Mouse (Mus musculus) liver, embryonic 13.5 days (tissue): ENCODE data around the gene Izumo4. TPM values are rescaled to one million over a fixed set of nuclear protein-coding genes. Genes with fewer than 3 reads are reported as not detected.

Experiments used
- ATAC-seq: fragments of 200-750 bp; cut with Nextera tagmentation; 2 replicates; pipeline ENCODE4 v1.8.0; 2017; ENCODE audit warnings: low read depth, mild to moderate bottlenecking, moderate number of reproducible peaks, moderate library complexity
- DNase-seq: peaks from one replicate; pipeline ENCODE4 v3.0.0; 2022
- H3K27ac ChIP-seq: fragments of 300-500 bp; sonication (generic); 2 replicates; pipeline ENCODE4 v1.5.1; 2015; ENCODE audit warnings: moderate library complexity, mild to moderate bottlenecking, inconsistent platforms
- H3K27me3 ChIP-seq: fragments of 300-500 bp; sonication (generic); 2 replicates; pipeline ENCODE4 v1.6.1; 2015; ENCODE audit warnings: mild to moderate bottlenecking, inconsistent platforms
- H3K36me3 ChIP-seq: fragments of 300-500 bp; sonication (generic); 2 replicates; pipeline ENCODE4 v1.6.1; 2015; ENCODE audit warnings: mild to moderate bottlenecking, inconsistent platforms
- H3K4me1 ChIP-seq: fragments of 300-500 bp; sonication (generic); replicated peaks from 2 replicates; pipeline ENCODE4 v1.6.1; 2015; ENCODE audit warnings: inconsistent platforms
- H3K4me2 ChIP-seq: fragments of 300-500 bp; sonication (generic); 2 replicates; pipeline ENCODE4 v1.6.1; 2015; ENCODE audit warnings: inconsistent platforms, mild to moderate bottlenecking, moderate library complexity
- H3K4me3 ChIP-seq: fragments of 300-500 bp; sonication (generic); replicated peaks from 2 replicates; pipeline ENCODE4 v1.5.1; 2015; ENCODE audit warnings: mild to moderate bottlenecking, inconsistent platforms
- H3K9ac ChIP-seq: fragments of 300-500 bp; sonication (generic); 2 replicates; pipeline ENCODE4 v1.6.1; 2015; ENCODE audit warnings: mild to moderate bottlenecking, inconsistent platforms
- H3K9me3 ChIP-seq: fragments of 300-500 bp; sonication (generic); replicated peaks from 2 replicates; pipeline ENCODE4 v1.6.1; 2016; ENCODE audit warnings: inconsistent platforms
- WGBS: fragments of 180-500 bp; shearing (Covaris S2); methylation state at CpG from one replicate; pipeline ENCODE4 v1.1.7; 2015; ENCODE audit not compliant: insufficient replicate concordance; 5-methylcytosine and 5-hydroxymethylcytosine counted together
- polyA plus RNA-seq: library from polyadenylated mRNA; unstranded; fragments of >200 nt; fragmentation: Nextera tagmentation; extraction: Ambion mirVana; gene quantifications from 2 replicates; pipeline ENCODE4 v1.2.1, GENCODE M21; 2015

The Izumo4 gene
- polyA plus RNA-seq, 1 experiment from 2014 or later: 7.5 TPM

DNA sequence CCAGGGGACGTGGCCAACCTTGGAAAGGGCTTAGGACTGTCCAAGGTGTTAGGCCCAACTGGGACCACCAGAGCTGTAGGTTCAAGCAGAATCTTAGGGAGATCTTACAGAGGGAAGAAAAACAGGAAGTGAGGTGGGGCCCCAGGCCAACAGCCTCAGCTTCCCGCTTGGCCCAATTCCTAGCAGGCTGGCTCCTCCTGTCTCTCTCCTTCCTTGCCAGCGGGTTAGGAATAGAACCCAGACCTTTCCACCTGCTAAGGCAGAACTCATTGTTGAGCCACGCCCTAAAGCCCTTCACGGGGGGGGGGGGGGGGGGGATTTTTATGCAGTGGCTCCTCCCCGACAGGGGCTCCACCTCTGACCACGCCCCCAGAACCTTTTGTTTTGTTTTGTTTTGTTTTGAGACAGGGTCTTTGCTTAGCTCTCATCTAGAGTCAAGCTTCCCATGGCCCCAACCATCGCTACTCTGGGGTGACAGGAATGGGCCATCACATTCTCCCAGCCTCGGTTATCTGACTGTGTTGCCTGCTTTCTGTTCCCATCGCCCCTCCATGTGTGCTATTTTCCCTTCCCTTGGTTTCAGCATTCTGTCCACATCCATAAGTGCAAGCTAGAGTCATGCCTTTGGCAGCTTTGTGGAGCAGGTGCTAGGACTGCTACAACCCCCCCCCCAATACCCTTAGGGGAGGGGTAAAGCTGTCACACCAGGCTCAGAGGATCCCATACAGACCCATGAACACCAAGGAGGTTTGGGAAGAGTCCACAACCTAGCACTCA is 23.2 kb upstream of the Izumo4 start:
- no peak for DNase-seq
- Histone ChIP-seq H3K9ac (peak overlapping the region; percentile 94), H3K4me1 (peaks cover 68% of the 10 kb centered on the region), H3K9me3 (no peaks in the 10 kb centered on the region), H3K4me3 (peak overlapping the region; percentile 94), H3K27me3 (no peaks in the 10 kb centered on the region), H3K36me3 (peaks cover 16% of the 10 kb centered on the region), H3K4me2 (peak overlapping the region; percentile 98), H3K27ac (peak overlapping the region; percentile 100)
- no peak for ATAC-seq
- 20% methylated on average over 9 of the region's 10 CpGs for WGBS

DNA sequence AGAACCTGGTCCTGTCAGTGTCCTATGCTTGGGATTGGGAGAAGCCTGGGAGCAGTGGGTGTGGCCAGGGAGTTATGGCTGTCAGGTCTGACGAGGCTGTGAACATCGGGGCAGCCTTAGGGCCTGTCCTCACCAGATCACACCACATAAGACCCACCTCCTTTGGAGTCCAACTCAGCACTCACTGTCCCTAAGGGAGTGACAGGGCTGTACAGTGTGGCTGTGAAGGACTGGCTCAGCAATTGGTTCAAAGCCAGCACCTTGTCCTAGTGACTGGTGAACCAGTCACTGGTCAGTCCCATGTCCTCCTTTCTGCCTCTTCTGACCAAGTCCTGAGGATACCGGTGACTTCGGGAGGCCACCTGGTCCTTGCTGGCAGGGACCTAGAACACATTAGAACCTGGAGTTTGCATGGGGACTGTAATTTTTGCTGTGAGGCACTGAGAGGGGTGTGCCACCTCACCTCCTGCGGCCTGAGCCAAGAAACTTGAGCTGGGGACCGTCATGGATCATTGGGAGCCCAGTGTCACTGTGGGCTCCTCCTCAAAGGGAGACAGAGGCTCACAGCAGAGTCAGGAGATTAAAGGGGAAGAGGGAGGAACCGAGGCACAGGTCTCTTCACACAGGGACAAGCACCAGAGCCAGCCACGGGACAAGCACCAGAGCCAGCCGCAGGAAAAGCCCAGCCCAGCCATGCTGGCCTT is 22.3 kb upstream of the Izumo4 start:
- peaks cover 15% of the 10 kb centered on the region for H3K36me3 ChIP-seq
- H3K9ac ChIP-seq: peak overlapping the region; percentile 94
- H3K9me3 ChIP-seq: no peaks in the 10 kb centered on the region
- H3K4me2 ChIP-seq: peak overlapping the region; percentile 98; the same call in 1 of the 2 replicates
- H3K27me3 ChIP-seq: no peaks in the 10 kb centered on the region
- ATAC-seq (no peak), DNase-seq (no peak)
- H3K27ac ChIP-seq: peak overlapping the region; percentile 100
- H3K4me1 ChIP-seq: peaks cover 68% of the 10 kb centered on the region
- 59% methylated on average over 9 of the region's 9 CpGs for WGBS
- no peak overlapping the region for H3K4me3 ChIP-seq

DNA sequence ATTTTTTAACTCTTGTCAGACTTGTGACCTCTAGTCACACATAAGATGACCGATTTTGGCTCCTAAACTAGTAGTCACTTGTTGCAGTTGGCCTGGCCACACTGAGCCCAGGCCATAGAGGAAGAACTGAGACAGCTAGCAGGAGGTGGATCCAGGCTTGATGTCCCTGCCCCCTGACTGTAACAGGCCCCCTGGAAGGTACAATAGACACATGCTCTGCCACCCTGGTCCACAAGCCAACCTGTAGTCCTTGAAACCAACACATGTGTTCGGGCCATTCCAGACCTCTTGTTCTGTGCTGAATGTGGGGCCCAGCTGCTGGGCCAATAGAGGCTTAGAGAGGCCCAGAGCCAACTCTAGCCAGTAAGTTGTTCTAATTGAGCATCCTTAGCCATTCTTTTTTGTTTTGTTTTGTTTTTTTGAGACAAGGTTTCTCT is 21.7 kb upstream of the Izumo4 start:
- Histone ChIP-seq H3K4me1 (peaks cover 68% of the 10 kb centered on the region), H3K4me2 (no peak overlapping the region), H3K4me3 (no peak overlapping the region), H3K9me3 (no peaks in the 10 kb centered on the region), H3K9ac (peak overlapping the region; percentile 94; the same call in 1 of the 2 replicates), H3K36me3 (peaks cover 18% of the 10 kb centered on the region), H3K27me3 (no peaks in the 10 kb centered on the region), H3K27ac (peak overlapping the region; percentile 100)
- WGBS: 55% methylated on average over 2 of the region's 2 CpGs
- DNase-seq (no peak), ATAC-seq (no peak)

DNA sequence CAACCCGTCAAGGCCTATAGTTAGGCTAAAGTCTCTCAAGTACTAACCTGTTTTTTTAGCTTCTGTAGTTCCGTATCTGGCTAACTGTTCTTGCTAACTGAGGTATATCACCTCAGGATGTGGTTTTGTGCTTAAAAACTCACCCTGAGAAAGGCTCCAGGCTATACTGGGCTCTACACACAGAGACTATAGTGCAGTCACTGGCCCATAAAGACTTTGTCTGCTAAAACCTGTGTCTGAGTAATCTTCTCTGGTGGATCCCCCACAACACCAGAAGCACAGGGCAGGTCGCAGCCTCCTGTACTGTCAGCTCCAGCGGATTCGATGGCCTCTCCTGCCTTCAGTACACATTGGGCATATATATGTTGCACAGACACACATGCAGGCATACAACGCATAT is 20.0 kb upstream of the Izumo4 start:
- H3K9me3 ChIP-seq: no peaks in the 10 kb centered on the region
- ATAC-seq: no peak
- H3K4me1 ChIP-seq: peaks cover 77% of the 10 kb centered on the region
- H3K27ac ChIP-seq: peak overlapping the region; percentile 100
- no peak overlapping the region for H3K4me3 ChIP-seq
- peaks cover 35% of the 10 kb centered on the region for H3K36me3 ChIP-seq
- WGBS: 81% methylated on average over 6 of the region's 6 CpGs
- no peaks in the 10 kb centered on the region for H3K27me3 ChIP-seq
- H3K4me2 ChIP-seq: no peak overlapping the region
- DNase-seq: no peak
- H3K9ac ChIP-seq: no peak overlapping the region

DNA sequence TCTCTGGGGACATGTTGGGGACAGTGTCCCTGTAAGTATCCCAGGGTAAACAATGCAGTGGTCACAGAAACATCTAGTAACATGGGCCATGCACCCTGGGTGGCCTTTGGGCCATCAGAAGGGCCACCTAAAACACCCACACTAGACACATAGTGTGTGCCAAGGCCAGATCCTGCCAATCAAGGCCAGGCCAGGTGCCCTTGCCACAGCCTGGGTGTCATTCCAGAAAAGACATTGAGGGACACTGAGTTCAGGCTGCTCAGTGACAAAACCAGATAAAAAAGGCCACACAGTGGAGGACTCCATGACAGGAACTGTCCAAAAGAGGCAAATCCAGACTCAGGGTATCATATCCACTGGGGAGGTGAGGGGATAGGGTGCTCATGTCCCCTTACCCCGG is 18.3 kb upstream of the Izumo4 start:
- Histone ChIP-seq H3K27me3 (no peaks in the 10 kb centered on the region), H3K4me3 (no peak overlapping the region), H3K9me3 (no peaks in the 10 kb centered on the region), H3K36me3 (peaks cover 45% of the 10 kb centered on the region), H3K9ac (peak overlapping the region; percentile 75), H3K4me2 (no peak overlapping the region), H3K27ac (peak overlapping the region; percentile 97), H3K4me1 (peaks cover 63% of the 10 kb centered on the region)
- WGBS: 87% methylated on average over 1 of the region's 1 CpGs
- DNase-seq (no peak), ATAC-seq (no peak)

DNA sequence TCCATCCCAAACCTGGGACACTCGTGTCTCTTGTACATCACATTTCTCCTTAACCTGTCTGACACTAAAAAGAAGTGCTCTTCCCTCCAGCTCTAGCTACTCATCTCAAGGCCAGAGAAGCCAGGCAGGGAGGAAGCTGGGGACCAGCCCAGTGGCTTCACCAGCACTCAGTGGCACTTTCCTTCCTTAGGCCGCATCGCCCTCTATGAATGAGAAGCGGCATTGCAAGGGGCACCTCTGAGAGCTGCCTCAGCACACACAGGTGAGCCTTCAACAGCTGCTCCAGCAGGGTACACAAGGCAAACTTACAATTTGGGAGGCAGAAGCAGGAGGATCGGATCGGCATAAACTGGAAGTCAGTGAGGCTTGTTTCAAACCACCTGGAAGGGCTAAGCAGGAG is 17.8 kb upstream of the Izumo4 start:
- peak overlapping the region; percentile 97 for H3K27ac ChIP-seq
- H3K4me1 ChIP-seq: peaks cover 58% of the 10 kb centered on the region
- ATAC-seq (peak; percentile 67), DNase-seq (peak; percentile 74)
- no peaks in the 10 kb centered on the region for H3K27me3 ChIP-seq
- no peaks in the 10 kb centered on the region for H3K9me3 ChIP-seq
- 50% methylated on average over 6 of the region's 6 CpGs for WGBS
- H3K36me3 ChIP-seq: peaks cover 51% of the 10 kb centered on the region
- H3K9ac ChIP-seq: peak overlapping the region; percentile 75
- H3K4me2 ChIP-seq: peak overlapping the region; percentile 62
- H3K4me3 ChIP-seq: no peak overlapping the region

DNA sequence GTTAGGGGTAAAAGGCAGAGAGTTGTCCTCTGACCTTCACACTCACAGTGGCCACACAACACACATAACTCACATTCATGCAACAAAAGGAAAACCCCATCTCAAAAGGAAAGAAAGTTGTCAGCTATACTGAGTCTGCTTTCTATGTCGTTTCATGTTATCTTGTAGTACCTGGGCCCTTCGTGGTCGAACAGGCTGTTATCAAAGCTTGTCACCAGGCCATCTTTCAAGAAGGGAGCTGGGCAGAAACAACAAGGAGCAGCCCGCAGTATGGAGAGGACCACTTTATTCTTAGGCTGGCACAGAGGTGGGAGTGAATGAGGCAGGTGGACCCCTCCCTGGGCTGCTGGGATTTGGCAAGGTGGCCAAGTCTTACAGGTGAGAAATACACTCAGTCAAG is 17.0 kb upstream of the Izumo4 start:
- peak; percentile 73 for DNase-seq
- 10% methylated on average over 4 of the region's 4 CpGs for WGBS
- peak; percentile 84 for ATAC-seq
- Histone ChIP-seq H3K27me3 (no peaks in the 10 kb centered on the region), H3K4me3 (peak overlapping the region; percentile 31), H3K9me3 (no peaks in the 10 kb centered on the region), H3K36me3 (peaks cover 58% of the 10 kb centered on the region), H3K4me1 (peaks cover 50% of the 10 kb centered on the region), H3K9ac (peak overlapping the region; percentile 75), H3K4me2 (peak overlapping the region; percentile 62), H3K27ac (peak overlapping the region; percentile 97)

DNA sequence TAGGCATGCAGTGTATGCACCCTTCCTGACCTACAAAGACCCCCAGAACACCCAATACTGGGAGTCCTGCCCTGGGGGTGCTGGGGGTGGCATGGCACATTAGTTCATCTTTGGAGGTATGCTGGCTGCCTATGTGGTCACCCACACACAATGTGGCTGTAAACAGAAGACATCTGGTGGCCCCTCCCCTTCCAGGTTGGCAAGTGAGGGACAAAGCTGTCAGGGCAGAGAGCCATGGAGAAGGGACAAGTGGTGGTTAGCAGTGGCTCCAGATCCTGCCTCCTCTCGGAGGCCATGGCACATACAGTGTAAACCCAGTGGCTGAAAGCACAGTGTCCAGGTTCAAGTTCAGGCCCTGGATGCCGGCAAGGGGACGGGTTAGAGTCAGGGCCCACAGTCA is 15.4 kb upstream of the Izumo4 start:
- peak overlapping the region; percentile 97 for H3K27ac ChIP-seq
- peaks cover 75% of the 10 kb centered on the region for H3K36me3 ChIP-seq
- ATAC-seq (no peak), DNase-seq (no peak)
- H3K4me1 ChIP-seq: peaks cover 48% of the 10 kb centered on the region
- peak overlapping the region; percentile 33; the same call in 1 of the 2 replicates for H3K9ac ChIP-seq
- H3K4me2 ChIP-seq: no peak overlapping the region
- H3K27me3 ChIP-seq: no peaks in the 10 kb centered on the region
- 83% methylated on average over 3 of the region's 3 CpGs for WGBS
- no peaks in the 10 kb centered on the region for H3K9me3 ChIP-seq
- no peak overlapping the region for H3K4me3 ChIP-seq

DNA sequence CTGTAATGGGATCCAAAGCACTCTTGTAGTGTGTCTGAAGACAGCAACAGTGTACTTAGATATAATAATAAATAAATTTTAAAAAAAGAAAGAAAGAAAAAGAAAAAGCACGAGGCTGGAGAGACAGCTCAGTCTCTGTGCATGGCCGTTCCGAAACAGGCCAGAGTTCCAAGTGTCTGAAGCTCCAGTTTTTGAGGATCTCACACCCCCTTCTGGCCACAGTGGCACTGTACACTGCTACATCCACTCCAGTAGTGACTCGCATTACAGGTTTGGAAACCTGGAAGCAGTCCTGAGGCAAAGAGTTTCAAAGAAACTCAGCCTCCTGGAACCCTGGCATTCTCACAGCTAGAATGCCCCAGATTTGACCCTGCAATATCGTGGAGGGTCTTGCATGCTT is 14.1 kb upstream of the Izumo4 start:
- Histone ChIP-seq H3K36me3 (peaks cover 76% of the 10 kb centered on the region), H3K4me3 (no peak overlapping the region), H3K9ac (no peak overlapping the region), H3K27me3 (no peaks in the 10 kb centered on the region), H3K9me3 (no peaks in the 10 kb centered on the region), H3K4me2 (no peak overlapping the region), H3K4me1 (peaks cover 59% of the 10 kb centered on the region), H3K27ac (no peak overlapping the region)
- ATAC-seq: peak; percentile 49; the same call in 1 of the 2 replicates
- DNase-seq: peak; percentile 64
- WGBS: 42% methylated on average over 5 of the region's 5 CpGs

DNA sequence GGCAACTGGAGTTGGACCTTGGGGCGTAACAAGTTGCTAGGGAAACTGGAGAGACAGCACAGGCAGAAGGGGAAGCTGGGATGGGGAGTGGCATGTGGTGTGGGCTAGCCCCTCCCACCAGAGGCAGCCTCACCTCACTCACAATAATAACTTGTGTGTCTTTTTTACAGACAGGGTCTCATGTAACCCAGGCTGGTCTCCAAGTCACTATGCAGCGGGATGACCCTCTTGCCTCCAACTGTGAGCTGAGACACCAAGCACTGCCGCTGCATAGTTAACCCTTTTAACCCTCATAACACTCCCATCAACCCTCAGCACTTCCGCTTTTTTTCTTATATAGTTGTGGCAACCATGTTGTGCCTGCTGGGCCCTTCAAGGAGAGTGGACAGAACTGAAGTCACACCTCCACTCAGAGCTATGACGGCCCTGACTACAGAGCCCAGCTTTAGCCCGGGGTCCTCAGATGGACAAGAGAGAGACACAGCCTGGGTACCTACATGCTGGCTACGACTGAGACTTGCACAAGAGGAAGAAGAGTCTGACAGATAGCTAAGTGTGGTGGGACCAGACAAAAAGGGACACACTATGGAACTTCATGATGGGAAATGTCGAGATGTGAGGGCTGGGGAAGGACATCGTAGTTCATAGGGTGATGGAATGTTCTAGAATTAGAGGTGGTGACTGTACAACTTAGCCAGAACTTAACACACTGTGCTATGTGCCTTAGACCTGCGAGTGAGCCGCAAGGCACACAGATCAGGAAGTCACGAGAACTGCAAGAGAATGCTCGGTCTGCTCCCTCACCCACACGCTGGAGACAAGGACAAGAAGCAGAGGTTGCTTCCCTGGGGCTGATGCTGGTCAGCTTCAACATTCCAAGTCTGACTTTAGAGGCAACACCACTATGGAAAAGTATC is 9.5 kb upstream of the Izumo4 start:
- peak overlapping the region; percentile 20; the same call in 1 of the 2 replicates for H3K9ac ChIP-seq
- peaks cover 62% of the 10 kb centered on the region for H3K4me1 ChIP-seq
- H3K36me3 ChIP-seq: peaks cover 54% of the 10 kb centered on the region
- no peaks in the 10 kb centered on the region for H3K9me3 ChIP-seq
- H3K4me2 ChIP-seq: 0 out of 2 replicates have a peak overlapping the region, but pooled peaks have one; percentile 2
- no peak overlapping the region for H3K4me3 ChIP-seq
- ATAC-seq (no peak), DNase-seq (no peak)
- H3K27ac ChIP-seq: peak overlapping the region; percentile 65
- 50% methylated on average over 14 of the region's 14 CpGs for WGBS
- no peaks in the 10 kb centered on the region for H3K27me3 ChIP-seq
